Mouse (Mus musculus): ENCODE results near the gene Tgm7. TPM values are rescaled to one million over a fixed set of nuclear protein-coding genes. Genes with fewer than 3 reads are reported as not detected.

Gene Tgm7
- polyA plus RNA-seq (2014; fragmentation: Nextera tagmentation; extraction: Ambion mirVana): not detected in 2 replicates

- H3K27me3 ChIP-seq (ENCODE audit: control insufficient read depth, insufficient read depth, low read length): no peaks in the 10 kb centered on the region
- WGBS: 92% methylated on average over 4 of the region's 4 CpGs
- no peaks in the 10 kb centered on the region for H3K36me3 ChIP-seq (replicated peaks; ENCODE audit: control insufficient read depth, insufficient read depth)
- no peaks in the 10 kb centered on the region for H3K4me1 ChIP-seq (replicated peaks; ENCODE audit: control insufficient read depth, insufficient read depth, low read length)
- H3K27ac ChIP-seq: no peak within 1 kb of the TSS
- H3K4me3 ChIP-seq (replicated peaks; ENCODE audit: low read length): no peak within 1 kb of the TSS
- H3K9me3 ChIP-seq (ENCODE audit: control insufficient read depth, low read length): no peaks in the 10 kb centered on the region
- no peak within 1 kb of the TSS for H3K9ac ChIP-seq
- no peak within 1 kb of the TSS for H3K4me2 ChIP-seq (replicated peaks)
- ATAC-seq (ENCODE audit: low FRiP score) (no peak), DNase-seq (ENCODE audit: low spot score) (no peak)
Observed at GRCm38 (mm10) chr2:121109695-121110094, at the start of gene Tgm7. Tgm7 (minus strand) TSS chr2:121109795.

GRCm38 (mm10) chr2:121153100-121153499 is 43.5 kb upstream of the Tgm7 start:
- no peak for DNase-seq (ENCODE audit: low spot score)
- no peaks in the 10 kb centered on the region for H3K4me1 ChIP-seq (replicated peaks; ENCODE audit: control insufficient read depth, insufficient read depth, low read length)

GRCm38 (mm10) chr2:121149679-121150078 is 40.1 kb upstream of the Tgm7 start:
- no peaks in the 10 kb centered on the region for H3K9me3 ChIP-seq (ENCODE audit: control insufficient read depth, low read length)
- ATAC-seq (ENCODE audit: low FRiP score) (no peak), DNase-seq (ENCODE audit: low spot score) (no peak)
- H3K4me1 ChIP-seq (replicated peaks; ENCODE audit: control insufficient read depth, insufficient read depth, low read length): no peaks in the 10 kb centered on the region
- H3K4me2 ChIP-seq (replicated peaks): no peak overlapping the region
- no peaks in the 10 kb centered on the region for H3K27me3 ChIP-seq (ENCODE audit: control insufficient read depth, insufficient read depth, low read length)
- H3K4me3 ChIP-seq (replicated peaks; ENCODE audit: low read length): no peak overlapping the region
- WGBS: 91% methylated on average over 5 of the region's 5 CpGs
- H3K9ac ChIP-seq: no peak overlapping the region
- H3K36me3 ChIP-seq (replicated peaks; ENCODE audit: control insufficient read depth, insufficient read depth): peaks cover 77% of the 10 kb centered on the region
- H3K27ac ChIP-seq: no peak overlapping the region

More at GRCm38 (mm10) chr2:121153100-121153499, 43.5 kb upstream of the Tgm7 start:
- H3K4me3 ChIP-seq (replicated peaks; ENCODE audit: low read length): no peak overlapping the region
- WGBS: 91% methylated on average over 3 of the region's 3 CpGs
- no peak overlapping the region for H3K27ac ChIP-seq
- H3K36me3 ChIP-seq (replicated peaks; ENCODE audit: control insufficient read depth, insufficient read depth): peaks cover 71% of the 10 kb centered on the region
- no peak for ATAC-seq (ENCODE audit: low FRiP score)
- H3K9ac ChIP-seq: no peak overlapping the region
- H3K4me2 ChIP-seq (replicated peaks): no peak overlapping the region
- no peaks in the 10 kb centered on the region for H3K9me3 ChIP-seq (ENCODE audit: control insufficient read depth, low read length)
- no peaks in the 10 kb centered on the region for H3K27me3 ChIP-seq (ENCODE audit: control insufficient read depth, insufficient read depth, low read length)

GRCm38 (mm10) chr2:121142415-121142814 is 32.8 kb upstream of the Tgm7 start:
- no peak overlapping the region; the same call in 1 of the 2 replicates for H3K4me2 ChIP-seq (replicated peaks)
- H3K9me3 ChIP-seq (ENCODE audit: control insufficient read depth, low read length): no peaks in the 10 kb centered on the region
- H3K27me3 ChIP-seq (ENCODE audit: control insufficient read depth, insufficient read depth, low read length): no peaks in the 10 kb centered on the region
- no peak overlapping the region for H3K4me3 ChIP-seq (replicated peaks; ENCODE audit: low read length)
- no peak overlapping the region for H3K27ac ChIP-seq
- WGBS: 24% methylated on average over 2 of the region's 2 CpGs
- peaks cover 36% of the 10 kb centered on the region for H3K36me3 ChIP-seq (replicated peaks; ENCODE audit: control insufficient read depth, insufficient read depth)
- DNase-seq (ENCODE audit: low spot score) (no peak), ATAC-seq (ENCODE audit: low FRiP score) (no peak)
- H3K9ac ChIP-seq: no peak overlapping the region
- H3K4me1 ChIP-seq (replicated peaks; ENCODE audit: control insufficient read depth, insufficient read depth, low read length): peaks cover 31% of the 10 kb centered on the region

GRCm38 (mm10) chr2:121141216-121142035 is 31.8 kb upstream of the Tgm7 start:
- H3K27ac ChIP-seq: peak overlapping the region; percentile 98
- H3K36me3 ChIP-seq (replicated peaks; ENCODE audit: control insufficient read depth, insufficient read depth): peaks cover 26% of the 10 kb centered on the region
- ATAC-seq (ENCODE audit: low FRiP score) (no peak), DNase-seq (ENCODE audit: low spot score) (no peak)
- H3K4me1 ChIP-seq (replicated peaks; ENCODE audit: control insufficient read depth, insufficient read depth, low read length): peaks cover 31% of the 10 kb centered on the region
- no peaks in the 10 kb centered on the region for H3K9me3 ChIP-seq (ENCODE audit: control insufficient read depth, low read length)
- H3K9ac ChIP-seq: peak overlapping the region; percentile 84
- H3K4me2 ChIP-seq (replicated peaks): peak overlapping the region; percentile 81
- WGBS: 76% methylated on average over 16 of the region's 16 CpGs
- peak overlapping the region; percentile 65 for H3K4me3 ChIP-seq (replicated peaks; ENCODE audit: low read length)
- no peaks in the 10 kb centered on the region for H3K27me3 ChIP-seq (ENCODE audit: control insufficient read depth, insufficient read depth, low read length)

- Histone ChIP-seq H3K27me3 (ENCODE audit: control insufficient read depth, insufficient read depth, low read length) (no peaks in the 10 kb centered on the region), H3K4me3 (replicated peaks; ENCODE audit: low read length) (peak within 1 kb of the TSS; percentile 65), H3K36me3 (replicated peaks; ENCODE audit: control insufficient read depth, insufficient read depth) (peaks cover 18% of the 10 kb centered on the region), H3K9ac (peak within 1 kb of the TSS; percentile 84), H3K27ac (peak within 1 kb of the TSS; percentile 98), H3K4me1 (replicated peaks; ENCODE audit: control insufficient read depth, insufficient read depth, low read length) (peaks cover 31% of the 10 kb centered on the region), H3K4me2 (replicated peaks) (peak within 1 kb of the TSS; percentile 81), H3K9me3 (ENCODE audit: control insufficient read depth, low read length) (no peaks in the 10 kb centered on the region)
- ATAC-seq (ENCODE audit: low FRiP score) (peak; percentile 95), DNase-seq (ENCODE audit: low spot score) (peak; percentile 96)
- WGBS: under 1% methylated on average over 85 of the region's 87 CpGs
Observed at GRCm38 (mm10) chr2:121140018-121140882, 30.7 kb upstream of the Tgm7 start, which contains the start of the genes Adal and Lcmt2. Adal (plus strand) TSS chr2:121140428. Lcmt2 (minus strand) TSS chr2:121140653.

GRCm38 (mm10) chr2:121139266-121140017 is 29.8 kb upstream of the Tgm7 start:
- peak; percentile 45 for DNase-seq (ENCODE audit: low spot score)
- peaks cover 31% of the 10 kb centered on the region for H3K4me1 ChIP-seq (replicated peaks; ENCODE audit: control insufficient read depth, insufficient read depth, low read length)
- no peak for ATAC-seq (ENCODE audit: low FRiP score)

GRCm38 (mm10) chr2:121137371-121137770 is 27.8 kb upstream of the Tgm7 start:
- Histone ChIP-seq H3K27ac (no peak overlapping the region), H3K4me3 (replicated peaks; ENCODE audit: low read length) (no peak overlapping the region), H3K9ac (no peak overlapping the region), H3K4me2 (replicated peaks) (no peak overlapping the region), H3K36me3 (replicated peaks; ENCODE audit: control insufficient read depth, insufficient read depth) (no peaks in the 10 kb centered on the region), H3K27me3 (ENCODE audit: control insufficient read depth, insufficient read depth, low read length) (no peaks in the 10 kb centered on the region), H3K4me1 (replicated peaks; ENCODE audit: control insufficient read depth, insufficient read depth, low read length) (peaks cover 30% of the 10 kb centered on the region), H3K9me3 (ENCODE audit: control insufficient read depth, low read length) (no peaks in the 10 kb centered on the region)
- WGBS: 97% methylated on average over 4 of the region's 4 CpGs
- DNase-seq (ENCODE audit: low spot score): no peak
- no peak for ATAC-seq (ENCODE audit: low FRiP score)

More at GRCm38 (mm10) chr2:121139266-121140017, 29.8 kb upstream of the Tgm7 start:
- Histone ChIP-seq H3K27ac (peak overlapping the region; percentile 98), H3K9ac (peak overlapping the region; percentile 84), H3K4me2 (replicated peaks) (peak overlapping the region; percentile 81), H3K27me3 (ENCODE audit: control insufficient read depth, insufficient read depth, low read length) (no peaks in the 10 kb centered on the region), H3K36me3 (replicated peaks; ENCODE audit: control insufficient read depth, insufficient read depth) (peaks cover 10% of the 10 kb centered on the region), H3K9me3 (ENCODE audit: control insufficient read depth, low read length) (no peaks in the 10 kb centered on the region), H3K4me3 (replicated peaks; ENCODE audit: low read length) (peak overlapping the region; percentile 65)
- WGBS: 42% methylated on average over 29 of the region's 29 CpGs

Data from hindbrain, embryonic 14.5 days (tissue).